Mouse (Mus musculus) olfactory bulb, adult 2 months (tissue): Measurements from ENCODE around the gene Ppm1m.

Source experiments
- CTCF ChIP-seq: fragments of 200-500 bp; IDR thresholded peaks from 2 replicates; pipeline ENCODE4 v1.5.1; 2012; ENCODE audit warnings: low read depth, mild to moderate bottlenecking, low read length, moderate library complexity; ENCODE audit not compliant: insufficient read depth
- POLR2A ChIP-seq: fragments of 200-500 bp; IDR thresholded peaks from 2 replicates; pipeline ENCODE4 v1.6.1; 2012; ENCODE audit warnings: mild to moderate bottlenecking, low read depth, low read length, moderate library complexity; ENCODE audit not compliant: insufficient read depth

GRCm38 (mm10) chr9:106157623-106157925 lies 42.0 kb downstream of the Ppm1m start:
- TF ChIP-seq POLR2A (no peak), CTCF (no peak)
